Mouse (Mus musculus): Measurements from ENCODE around the gene Ppp4r3a.

GRCm38 (mm10) chr12:101077955-101078354 lies 5.5 kb downstream of the Ppp4r3a start:
- TF ChIP-seq POLR2A (IDR thresholded peaks at IDR 0.05; ENCODE audit: borderline replicate concordance, extremely low read depth, low read depth, low read length) (no peak), CTCF (IDR thresholded peaks at IDR 0.05; ENCODE audit: insufficient read depth, low read length) (no peak)
